Mouse (Mus musculus): Measurements from ENCODE around the gene Nudt21.

Gene Nudt21

GRCm38 (mm10) chr8:93998961-93999360 lies 37.9 kb downstream of the Nudt21 start:
- DNase-seq (ENCODE audit: low spot score in 2 of 2): no peak

- DNase-seq (ENCODE audit: low spot score in 2 of 2): no peak
These were observed 47.1 kb downstream of the Nudt21 start for GRCm38 (mm10) chr8:93989739-93990138.

- DNase-seq (ENCODE audit: low spot score in 2 of 2): no peak
These were observed 52.1 kb downstream of the Nudt21 start for GRCm38 (mm10) chr8:93984731-93985130.

GRCm38 (mm10) chr8:93983827-93984226 lies 53.0 kb downstream of the Nudt21 start:
- DNase-seq (ENCODE audit: low spot score in 2 of 2): no peak

GRCm38 (mm10) chr8:93981679-93982215 lies 55.1 kb downstream of the Nudt21 start:
- DNase-seq (ENCODE audit: low spot score in 2 of 2): no peak

GRCm38 (mm10) chr8:93980141-93980540 lies 56.7 kb downstream of the Nudt21 start:
- no peak for DNase-seq (ENCODE audit: low spot score in 2 of 2)

GRCm38 (mm10) chr8:93976446-93977211 lies 60.2 kb downstream of the Nudt21 start:
- no peak for DNase-seq (ENCODE audit: low spot score in 2 of 2)

- DNase-seq (ENCODE audit: low spot score in 2 of 2): no peak
These were observed 61.5 kb downstream of the Nudt21 start for GRCm38 (mm10) chr8:93975358-93975757.

- no peak for DNase-seq (ENCODE audit: low spot score in 2 of 2)
These were observed 62.1 kb downstream of the Nudt21 start for GRCm38 (mm10) chr8:93974602-93975186.

- no peak for DNase-seq (ENCODE audit: low spot score in 2 of 2)
These were observed 62.9 kb downstream of the Nudt21 start for GRCm38 (mm10) chr8:93973831-93974375.

- DNase-seq (ENCODE audit: low spot score in 2 of 2): no peak
These were observed 63.7 kb downstream of the Nudt21 start for GRCm38 (mm10) chr8:93972971-93973734.

- DNase-seq (ENCODE audit: low spot score in 2 of 2): no peak
These were observed 64.6 kb downstream of the Nudt21 start for GRCm38 (mm10) chr8:93972211-93972610.

GRCm38 (mm10) chr8:93971451-93971850 lies 65.4 kb downstream of the Nudt21 start:
- DNase-seq (ENCODE audit: low spot score in 2 of 2): no peak

GRCm38 (mm10) chr8:93969626-93970340 lies 67.0 kb downstream of the Nudt21 start:
- no peak for DNase-seq (ENCODE audit: low spot score in 2 of 2)

GRCm38 (mm10) chr8:93968293-93968692 lies 68.5 kb downstream of the Nudt21 start:
- no peak for DNase-seq (ENCODE audit: low spot score in 2 of 2)
